Comparison of ENCODE assay signal across 25 mouse cellular contexts in the genomic region with DNA sequence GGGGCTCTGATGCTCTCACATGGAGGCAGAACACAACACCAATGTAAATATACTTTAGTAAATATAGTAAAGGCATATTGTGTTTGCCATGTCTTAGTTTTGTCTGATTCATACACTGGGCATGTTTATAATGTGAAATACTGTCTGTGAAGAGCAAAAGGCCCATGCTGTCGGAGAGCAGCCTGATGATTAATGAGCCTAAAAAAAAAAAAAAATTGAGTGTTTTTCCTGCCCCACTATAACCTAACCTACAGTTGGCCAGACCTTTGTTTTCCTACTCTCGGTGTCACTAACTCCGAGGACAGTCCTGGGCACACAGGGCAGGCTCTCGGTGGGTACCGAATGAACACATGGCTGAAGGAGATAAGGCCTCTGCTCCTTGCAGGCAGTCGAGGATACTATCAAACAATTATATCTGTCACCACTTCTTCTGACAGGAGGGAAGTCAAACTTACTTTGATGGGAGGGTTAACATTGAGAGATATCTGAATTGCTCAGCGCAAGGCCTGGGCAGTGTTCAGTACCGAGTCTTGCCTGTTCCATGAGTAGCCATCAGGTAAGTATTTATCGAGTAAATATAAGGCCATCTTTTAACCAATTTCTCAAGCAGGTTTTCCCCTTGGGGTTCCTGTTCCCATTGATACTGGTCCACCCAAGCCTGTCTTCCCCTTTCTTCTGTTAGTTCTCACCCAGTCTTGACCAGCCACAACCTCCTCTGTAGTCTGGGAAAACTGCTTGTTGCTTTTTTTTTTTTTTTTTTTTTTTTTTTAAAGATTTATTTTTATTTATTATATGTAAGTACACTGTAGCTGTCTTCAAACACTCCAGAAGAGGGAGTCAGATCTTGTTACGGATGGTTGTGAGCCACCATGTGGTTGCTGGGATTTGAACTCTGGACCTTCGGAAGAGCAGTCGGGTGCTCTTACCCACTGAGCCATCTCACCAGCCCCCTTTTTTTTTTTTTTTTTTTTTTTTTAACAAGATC. TPM values are rescaled to one million over a fixed set of nuclear protein-coding genes. Genes with fewer than 3 reads are reported as not detected.
DNase-seq lines count a peak whose midpoint lies in the region; ATAC-seq and TF ChIP-seq lines count a peak whose summit lies in the region.
"Had no signal": no experiment of that assay in that cellular context is flagged by ENCODE, and none has a peak within 500 bp of the region (broad histone marks: within the 10 kb centered on the region; RNA-seq: fewer than 3 reads in every experiment).

No protein-coding gene starts in this region.

- no peaks in the 10 kb centered on the region for H3K9me3 ChIP-seq in liver, embryonic 12.5 days (replicated peaks)
- no peaks in the 10 kb centered on the region for H3K9me3 ChIP-seq in hindbrain, postnatal 0 days (ENCODE audit: low read length)
- H3K9me3 ChIP-seq: embryonic facial prominence, embryonic 15.5 days; forebrain, embryonic 12.5 days; limb, embryonic 13.5 days; neural tube, embryonic 12.5 days had no signal

- H3K36me3 ChIP-seq in liver, embryonic 12.5 days = peaks cover 43% of the 10 kb centered on the region
- H3K36me3 ChIP-seq in hindbrain, postnatal 0 days (ENCODE audit: insufficient read depth, low read length) = no peaks in the 10 kb centered on the region
- H3K36me3 ChIP-seq: embryonic facial prominence, embryonic 15.5 days; forebrain, embryonic 12.5 days; limb, embryonic 13.5 days had no signal

- peak overlapping the region; percentile 41 for H3K4me2 ChIP-seq in liver, embryonic 12.5 days
- no peak overlapping the region for H3K4me2 ChIP-seq in hindbrain, postnatal 0 days (ENCODE audit: low read depth, low read length)
- H3K4me2 ChIP-seq: embryonic facial prominence, embryonic 15.5 days; forebrain, embryonic 12.5 days; limb, embryonic 13.5 days; neural tube, embryonic 12.5 days had no signal

- 20% methylated on average over 10 of the region's 12 CpGs for WGBS in liver, embryonic 12.5 days (ENCODE audit: insufficient replicate concordance)
- 91% methylated on average over 10 of the region's 12 CpGs for WGBS in hindbrain, postnatal 0 days

- intact Hi-C loops in left cerebral cortex, postnatal 36 days (cut with DNase I) = no loop called here

- no peak overlapping the region for H3K9ac ChIP-seq in liver, embryonic 12.5 days
- H3K9ac ChIP-seq in hindbrain, postnatal 0 days (replicated peaks; ENCODE audit: low read length) = no peak overlapping the region
- H3K9ac ChIP-seq: embryonic facial prominence, embryonic 15.5 days; forebrain, embryonic 12.5 days; limb, embryonic 13.5 days; neural tube, embryonic 12.5 days had no signal

- H3K27me3 ChIP-seq in liver, embryonic 12.5 days (replicated peaks) = no peaks in the 10 kb centered on the region
- H3K27me3 ChIP-seq in hindbrain, postnatal 0 days (ENCODE audit: insufficient read depth, low read length) = no peaks in the 10 kb centered on the region

- DNase-seq in spleen, postnatal 36 days (ENCODE audit: low spot score in 2 of 2) = peak; percentile 11 to 32
- no peak for DNase-seq in spleen, postnatal 10 days (ENCODE audit: low spot score in 2 of 2)
- peak; percentile 62 for DNase-seq in c-Kit-positive CD71-positive TER-119-negative erythroid progenitor cells, embryonic 14.5 days (ENCODE audit: low read depth)
- no peak for DNase-seq in left cerebral cortex, postnatal 36 days (ENCODE audit: low spot score in 2 of 2)
- DNase-seq in thymus, postnatal 10 days (ENCODE audit: low spot score in 2 of 2) = no peak
- DNase-seq in hindbrain, postnatal 0 days (ENCODE audit: low spot score) = no peak
- DNase-seq: adrenal gland, postnatal 14 days; cerebellum, adult 9-10 months; embryo, embryonic 11 days; gastrocnemius, postnatal 10 days; heart, adult 2 months; heart, postnatal 10 days; kidney, adult 2 months; kidney, postnatal 25 days; layer of hippocampus, adult 9-11 months; right cerebral cortex, postnatal 4 days; thymus, adult 18-20 months had no signal

- H3K4me3 ChIP-seq in liver, embryonic 12.5 days = no peak overlapping the region
- no peak overlapping the region for H3K4me3 ChIP-seq in hindbrain, postnatal 0 days (ENCODE audit: low read length)
- H3K4me3 ChIP-seq: embryonic facial prominence, embryonic 15.5 days; forebrain, embryonic 12.5 days; heart, adult 2 months; limb, embryonic 13.5 days; neural tube, embryonic 12.5 days had no signal

- peak overlapping the region; percentile 82 for H3K27ac ChIP-seq in liver, embryonic 12.5 days
- no peak overlapping the region for H3K27ac ChIP-seq in hindbrain, postnatal 0 days
- H3K27ac ChIP-seq: embryonic facial prominence, embryonic 15.5 days; forebrain, embryonic 12.5 days; heart, adult 2 months; limb, embryonic 13.5 days; neural tube, embryonic 12.5 days had no signal

- H3K4me1 ChIP-seq in liver, embryonic 12.5 days = peaks cover 51% of the 10 kb centered on the region
- no peaks in the 10 kb centered on the region for H3K4me1 ChIP-seq in hindbrain, postnatal 0 days (ENCODE audit: insufficient read depth, low read length)
- H3K4me1 ChIP-seq: limb, embryonic 13.5 days had no signal

- TF ChIP-seq CTCF in hindbrain, postnatal 0 days (IDR thresholded peaks at IDR 0.05; ENCODE audit: low read depth) = no peak

- peak; percentile 94 for ATAC-seq in liver, embryonic 12.5 days
- ATAC-seq in megakaryocyte-erythroid progenitor cell, adult 5-6 weeks (replicated peaks; ENCODE audit: low FRiP score, low TSS enrichment, poor library complexity, severe bottlenecking) = peak; percentile 91
- ATAC-seq in hindbrain, postnatal 0 days = no peak
- ATAC-seq: hindbrain, embryonic 16.5 days; lung, postnatal 0 days had no signal

RNA-seq across cellular contexts. Expression of gene Slc46a3, which starts 6.0 kb away (rescaled TPM):
- 10.5 and 10.6 TPM in 2 replicates for polyA plus RNA-seq in liver, embryonic 12.5 days (2016; fragmentation: Nextera tagmentation; extraction: Ambion mirVana)
- 23.9 and 24.2 TPM in 2 replicates for total RNA-seq in megakaryocyte-erythroid progenitor cell, adult 5-6 weeks (2014; fragmentation: Nextera tagmentation)
- total RNA-seq in megakaryocyte-erythroid progenitor cell, adult 5-6 weeks (2017) = 13.8 and 16.7 TPM in 2 replicates
- total RNA-seq in left cerebral cortex, postnatal 36 days (2021) = 1 to 10 TPM; 7.4 to 7.6 TPM
- total RNA-seq in hindbrain, postnatal 0 days (2014; rRNA removed) = 6.2 and 6.5 TPM in 2 replicates
- polyA plus RNA-seq in hindbrain, postnatal 0 days (2015; fragmentation: Nextera tagmentation; extraction: Ambion mirVana) = 6.1 and 6.4 TPM in 2 replicates

RNA-seq across cellular contexts. Expression of gene Pomp, which starts 28.3 kb away (rescaled TPM):
- 309 and 314 TPM in 2 replicates for polyA plus RNA-seq in liver, embryonic 12.5 days (2016; fragmentation: Nextera tagmentation; extraction: Ambion mirVana)
- total RNA-seq in megakaryocyte-erythroid progenitor cell, adult 5-6 weeks (2014; fragmentation: Nextera tagmentation) = 142 and 148 TPM in 2 replicates
- 204 and 300 TPM in 2 replicates for total RNA-seq in megakaryocyte-erythroid progenitor cell, adult 5-6 weeks (2017)
- 100 to 1,000 TPM; 159 to 195 TPM for total RNA-seq in left cerebral cortex, postnatal 36 days (2021)
- 74.2 and 124 TPM in 2 replicates for total RNA-seq in hindbrain, postnatal 0 days (2014; rRNA removed)
- polyA plus RNA-seq in hindbrain, postnatal 0 days (2015; fragmentation: Nextera tagmentation; extraction: Ambion mirVana) = 526 and 544 TPM in 2 replicates

Comparison
In these comparisons a context has a peak if more than half of its experiments do, and no peak if none do; other contexts are left out.
1. DNase-seq: peak in spleen, postnatal 36 days (2 of 2) and c-Kit-positive CD71-positive TER-119-negative erythroid progenitor cells, embryonic 14.5 days (single experiment); none in spleen, postnatal 10 days (0 of 2), left cerebral cortex, postnatal 36 days (0 of 2), thymus, postnatal 10 days (0 of 2) and hindbrain, postnatal 0 days (single experiment).